Mouse (Mus musculus) retina, postnatal 1 day (tissue): ENCODE results near the gene Acot8.
A peak's percentile ranks its signal among the peaks of the same experiment; 100 is the strongest.

Experiments
- DNase-seq: peaks from one replicate; pipeline ENCODE4 v3.0.0-alpha.2; 2012

The Acot8 gene

DNA sequence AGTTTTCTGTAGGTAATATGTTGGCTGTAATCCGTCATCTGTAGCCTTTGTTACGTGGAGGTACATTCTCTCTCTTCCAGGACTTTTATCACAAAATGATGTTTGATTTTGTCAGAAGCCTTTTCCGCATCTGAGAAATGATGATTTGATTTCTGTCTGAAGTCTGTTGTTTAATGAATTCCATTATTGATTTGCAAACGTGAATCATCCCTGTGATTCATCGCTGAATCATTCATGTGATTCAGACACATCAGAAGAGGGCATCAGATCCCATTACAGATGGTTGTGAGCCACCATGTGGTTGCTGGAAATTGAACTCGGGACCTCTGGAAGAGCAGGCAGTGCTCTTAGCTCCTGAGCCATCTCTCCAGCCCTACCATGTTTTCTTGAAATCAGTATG lies 55.7 kb downstream of the Acot8 start:
- DNase-seq = no peak

DNA sequence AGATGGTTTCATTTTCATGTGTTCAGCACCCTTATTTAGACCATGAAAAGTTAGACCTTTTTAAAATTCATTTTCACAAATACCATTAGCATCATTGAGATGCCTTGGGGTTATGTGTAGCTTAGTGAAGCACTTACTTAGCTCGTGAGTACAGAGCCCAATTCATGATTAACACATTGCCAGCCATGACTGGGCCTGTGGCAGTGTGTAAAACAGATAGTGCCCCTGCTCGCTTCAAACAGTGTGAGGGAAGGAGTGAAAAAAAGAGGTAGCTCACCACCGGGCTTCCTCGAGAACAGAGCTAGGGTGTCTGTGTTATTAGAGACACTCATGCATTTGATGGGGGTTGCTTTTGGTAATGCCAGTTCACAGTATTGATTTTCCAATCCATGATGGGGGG lies 56.5 kb downstream of the Acot8 start:
- no peak for DNase-seq

DNA sequence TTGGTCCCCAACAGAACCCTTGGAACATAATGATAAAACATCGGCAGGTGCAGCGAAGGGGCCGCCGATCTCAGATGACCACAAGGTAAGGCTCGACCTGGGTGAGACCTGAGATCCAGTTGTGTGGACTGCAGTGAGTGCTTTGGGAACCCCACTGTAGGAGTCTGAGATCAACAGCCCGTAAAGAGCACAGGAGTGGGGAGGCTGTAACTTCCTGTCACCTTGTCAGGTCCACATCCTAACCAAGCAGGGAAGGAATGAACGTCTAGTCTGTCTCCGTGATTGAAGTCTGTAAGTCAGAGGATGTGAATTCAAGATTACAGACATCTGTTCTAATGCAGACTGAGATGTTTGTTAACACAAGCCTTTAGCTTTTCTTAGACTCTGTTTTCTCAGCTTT lies 58.0 kb downstream of the Acot8 start:
- no peak for DNase-seq

DNA sequence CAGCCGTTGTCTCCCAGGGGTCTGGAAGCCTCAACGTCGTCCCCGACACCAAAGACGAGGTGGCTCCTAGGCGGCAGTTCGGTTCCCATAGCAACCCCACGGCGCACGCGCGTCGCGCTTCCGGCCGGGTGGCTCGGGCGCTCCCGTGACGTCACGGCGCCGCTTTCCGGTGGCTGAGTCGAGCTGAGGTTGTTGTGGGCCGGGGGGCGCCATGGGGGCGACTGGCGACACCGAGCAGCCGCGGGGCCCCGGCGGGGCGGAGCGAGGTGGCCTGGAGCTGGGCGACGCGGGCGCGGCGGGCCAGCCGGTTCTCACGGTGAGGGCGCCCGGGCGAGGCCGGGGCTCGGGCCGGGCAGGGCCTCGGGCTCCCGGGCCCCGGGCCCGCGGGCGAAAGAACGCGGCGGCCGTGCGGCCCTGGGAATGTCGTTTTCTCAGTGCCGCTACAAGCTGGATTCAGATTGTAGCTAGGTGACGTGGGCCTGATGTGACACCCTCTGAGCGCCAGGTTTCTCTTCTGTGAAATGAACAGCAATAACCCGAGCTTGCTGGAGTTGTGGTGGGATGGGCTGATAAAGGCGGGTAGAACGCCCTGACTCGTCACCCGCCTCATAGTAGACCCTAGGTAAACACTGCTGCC lies 58.7 kb downstream of the Acot8 start, which contains the start of the genes Wfdc3 and Dnttip1:
Gene Wfdc3 (minus strand): TSS at position 89 of the 637 bp plus-strand sequence.
Gene Dnttip1 (plus strand): TSS at position 141 of the 637 bp plus-strand sequence.
- DNase-seq = peak; percentile 96

DNA sequence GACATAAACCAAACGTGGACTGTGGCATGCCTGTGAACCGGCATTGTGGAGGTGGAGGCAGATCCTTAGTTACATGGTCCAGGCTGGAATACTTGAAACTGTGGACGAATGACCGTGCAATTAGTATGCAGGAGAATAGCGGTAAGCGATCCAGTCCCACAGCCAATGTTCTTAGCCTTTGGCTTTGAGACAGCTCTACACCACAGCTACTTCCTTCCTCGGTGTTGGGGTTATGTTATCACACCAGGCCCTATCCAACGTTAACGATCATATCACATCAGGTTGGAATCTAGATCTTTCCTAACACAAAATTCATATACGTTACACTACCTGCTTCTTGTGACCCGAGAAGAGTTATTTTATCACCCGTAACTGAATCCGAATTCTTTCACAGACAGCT lies 59.7 kb downstream of the Acot8 start:
- DNase-seq = no peak
